In the genomic region with DNA sequence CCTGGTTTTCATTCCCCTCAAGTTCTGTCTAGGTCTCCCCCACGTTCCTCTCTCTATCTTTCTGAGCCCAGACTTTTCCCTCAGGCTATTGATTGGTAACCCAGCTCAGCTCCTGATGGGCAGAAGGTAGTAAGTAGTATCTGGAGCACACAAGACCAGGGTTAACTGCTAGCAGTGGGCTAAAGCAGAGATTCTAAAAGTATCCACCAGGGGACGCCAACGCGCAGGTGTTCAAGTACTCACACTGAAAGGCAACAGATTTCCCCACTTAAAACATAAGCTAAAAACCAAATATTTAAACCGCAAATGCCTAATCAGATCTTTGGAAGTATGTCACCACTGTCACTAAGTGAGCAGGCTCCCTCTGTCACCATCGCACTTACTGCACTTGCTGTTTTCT, we compare ENCODE assay signal across 4 mouse cellular contexts. TPM values are rescaled to one million over a fixed set of nuclear protein-coding genes. Genes with fewer than 3 reads are reported as not detected.
ATAC-seq lines count a peak whose summit lies in the region.

No protein-coding gene starts in this region.

- ATAC-seq in common myeloid progenitor, adult 5-6 weeks (replicated peaks; ENCODE audit: low read depth, poor library complexity, severe bottlenecking), result peak; percentile 68
- ATAC-seq in granulocyte monocyte progenitor cell, adult 5-6 weeks (replicated peaks; ENCODE audit: poor library complexity, severe bottlenecking), result peak; percentile 60
- peak; percentile 41; the same call in 1 of the 2 replicates for ATAC-seq in megakaryocyte, adult 5-6 weeks (ENCODE audit: poor library complexity, severe bottlenecking)
- peak; percentile 64; the same call in 1 of the 2 replicates for ATAC-seq in megakaryocyte-erythroid progenitor cell, adult 5-6 weeks (replicated peaks; ENCODE audit: low FRiP score, low TSS enrichment, poor library complexity, severe bottlenecking)

RNA-seq across cellular contexts. Expression of gene Ids, which starts 4.9 kb away (rescaled TPM):
- 7.5 and 9.9 TPM in 2 replicates for total RNA-seq in common myeloid progenitor, adult 5-6 weeks (2017)
- 12.1 and 13.0 TPM in 2 replicates for total RNA-seq in granulocyte monocyte progenitor cell, adult 5-6 weeks (2014; fragmentation: Nextera tagmentation)
- total RNA-seq in granulocyte monocyte progenitor cell, adult 5-6 weeks (2017), result 5.3 TPM in 2 replicates
- total RNA-seq in megakaryocyte, adult 5-6 weeks (2015), result 69.2 and 77.5 TPM in 2 replicates
- 14.3 and 19.0 TPM in 2 replicates for total RNA-seq in megakaryocyte, adult 5-6 weeks (2017)
- total RNA-seq in megakaryocyte-erythroid progenitor cell, adult 5-6 weeks (2014; fragmentation: Nextera tagmentation), result 10.6 and 16.9 TPM in 2 replicates
- 4.3 and 6.5 TPM in 2 replicates for total RNA-seq in megakaryocyte-erythroid progenitor cell, adult 5-6 weeks (2017)

RNA-seq across cellular contexts. Expression of gene 1110012L19Rik, which starts 15.9 kb away (rescaled TPM):
- total RNA-seq in common myeloid progenitor, adult 5-6 weeks (2017), result 20.6 and 28.0 TPM in 2 replicates
- 6.8 and 14.3 TPM in 2 replicates for total RNA-seq in granulocyte monocyte progenitor cell, adult 5-6 weeks (2014; fragmentation: Nextera tagmentation)
- 31.2 and 32.8 TPM in 2 replicates for total RNA-seq in granulocyte monocyte progenitor cell, adult 5-6 weeks (2017)
- total RNA-seq in megakaryocyte, adult 5-6 weeks (2015), result 12.6 and 18.5 TPM in 2 replicates
- total RNA-seq in megakaryocyte, adult 5-6 weeks (2017), result 22.1 and 25.7 TPM in 2 replicates
- 9.3 and 17.5 TPM in 2 replicates for total RNA-seq in megakaryocyte-erythroid progenitor cell, adult 5-6 weeks (2014; fragmentation: Nextera tagmentation)
- 16.9 and 20.4 TPM in 2 replicates for total RNA-seq in megakaryocyte-erythroid progenitor cell, adult 5-6 weeks (2017)

Comparison
In these comparisons a context has a peak if more than half of its experiments do, and no peak if none do; other contexts are left out.
1. Peak in every context shown above with its lines: ATAC-seq.